Mouse (Mus musculus): ENCODE results near the gene Lmbrd2. TPM values are rescaled to one million over a fixed set of nuclear protein-coding genes. Genes with fewer than 3 reads are reported as not detected.
"Not testable (repeated sequence)": the region's sequence is repeated elsewhere in the genome, so short reads cannot be mapped to it uniquely, and the experiment has no call there.

The Lmbrd2 gene
- polyA plus RNA-seq, 1 experiment from 2014 or later = 2.0 TPM

DNA sequence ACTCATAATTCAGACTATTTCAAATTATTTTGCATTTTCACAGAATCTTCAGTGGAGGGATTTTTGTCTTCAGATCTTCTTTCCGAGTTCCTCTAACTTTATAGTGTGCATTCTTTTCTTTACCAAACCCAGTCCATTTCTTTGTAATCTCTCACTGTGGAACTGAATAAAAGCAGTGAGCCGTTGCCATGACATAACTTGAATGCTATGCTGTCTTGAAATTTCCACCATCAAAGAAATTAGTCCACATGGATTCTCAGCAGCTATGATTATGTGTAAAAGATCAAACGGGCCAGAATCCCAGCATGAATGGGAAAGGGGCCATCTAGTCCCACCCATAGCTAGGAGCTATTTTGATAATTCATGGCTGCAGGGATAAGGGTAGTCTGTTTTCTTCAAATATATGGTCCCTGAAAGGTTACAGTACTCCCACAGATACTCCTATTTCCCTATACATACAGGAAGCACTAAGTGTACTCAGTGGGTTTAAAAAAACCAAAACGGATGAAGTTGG is 22.3 kb downstream of the Lmbrd2 start:
- no peak overlapping the region for H3K27ac ChIP-seq
- H3K9me3 ChIP-seq (replicated peaks) = no peaks in the 10 kb centered on the region
- no peak for DNase-seq (ENCODE audit: low spot score)
- WGBS = 89% methylated on average over 4 of the region's 4 CpGs
- H3K4me1 ChIP-seq = no peaks in the 10 kb centered on the region
- H3K36me3 ChIP-seq = peaks cover 33% of the 10 kb centered on the region
- H3K27me3 ChIP-seq (ENCODE audit: low read depth, poor library complexity, severe bottlenecking) = no peaks in the 10 kb centered on the region
- no peak overlapping the region for H3K4me3 ChIP-seq

DNA sequence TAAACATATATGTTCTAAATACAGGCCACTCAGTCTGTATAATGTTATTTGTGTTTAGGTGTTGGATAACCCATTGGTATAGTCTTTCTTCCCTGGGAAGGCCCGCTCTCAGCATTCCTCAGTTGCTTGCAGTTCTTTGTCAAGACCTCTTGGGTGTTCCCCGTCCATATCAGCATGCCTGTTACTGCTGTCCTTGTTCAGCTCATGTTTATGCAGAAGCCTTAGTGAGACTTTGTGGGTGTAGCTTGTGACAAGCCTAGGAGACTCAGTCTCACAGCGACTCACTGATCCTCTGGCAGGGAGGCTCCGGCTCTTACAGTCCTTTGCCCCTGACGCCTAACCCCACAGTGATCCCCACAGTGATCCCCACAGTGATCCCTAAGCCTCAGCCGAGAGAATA is 23.8 kb downstream of the Lmbrd2 start:
- H3K4me3 ChIP-seq = no peak overlapping the region
- no peak overlapping the region for H3K27ac ChIP-seq
- H3K4me1 ChIP-seq = no peaks in the 10 kb centered on the region
- 77% methylated on average over 6 of the region's 6 CpGs for WGBS
- no peaks in the 10 kb centered on the region for H3K9me3 ChIP-seq (replicated peaks)
- peaks cover 44% of the 10 kb centered on the region for H3K36me3 ChIP-seq
- H3K27me3 ChIP-seq (ENCODE audit: low read depth, poor library complexity, severe bottlenecking) = no peaks in the 10 kb centered on the region
- DNase-seq (ENCODE audit: low spot score) = no peak

GRCm38 (mm10) chr15:9177038-9177437 is 36.7 kb downstream of the Lmbrd2 start:
- Histone ChIP-seq H3K27me3 (ENCODE audit: low read depth, poor library complexity, severe bottlenecking) (no peaks in the 10 kb centered on the region), H3K9me3 (replicated peaks) (no peaks in the 10 kb centered on the region), H3K27ac (no peak overlapping the region), H3K4me1 (no peaks in the 10 kb centered on the region), H3K36me3 (peaks cover 53% of the 10 kb centered on the region), H3K4me3 (no peak overlapping the region)
- no peak for DNase-seq (ENCODE audit: low spot score)
- 99% methylated on average over 3 of the region's 3 CpGs for WGBS

DNA sequence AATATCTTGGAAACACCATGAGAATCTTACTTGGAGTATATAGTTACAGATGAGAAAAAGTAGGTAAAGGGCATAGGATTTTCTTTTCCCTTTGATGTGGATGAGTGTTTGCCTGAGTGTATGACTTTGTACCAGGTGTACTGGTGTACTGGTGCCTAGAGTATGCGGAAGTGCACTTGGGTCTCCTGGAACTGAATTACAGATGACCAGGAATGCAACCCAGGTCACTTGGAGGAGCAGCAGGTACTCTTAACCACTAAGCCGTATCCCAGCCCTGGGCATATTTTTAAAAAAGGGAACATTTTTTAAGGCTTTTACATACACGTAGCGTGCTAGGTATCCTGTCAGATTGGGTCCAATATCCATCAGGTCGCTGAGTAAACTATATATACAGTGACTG is 43.6 kb downstream of the Lmbrd2 start:
- Histone ChIP-seq H3K27ac (no peak overlapping the region), H3K4me3 (no peak overlapping the region), H3K4me1 (no peaks in the 10 kb centered on the region), H3K36me3 (peaks cover 55% of the 10 kb centered on the region), H3K27me3 (ENCODE audit: low read depth, poor library complexity, severe bottlenecking) (no peaks in the 10 kb centered on the region), H3K9me3 (replicated peaks) (no peaks in the 10 kb centered on the region)
- DNase-seq (ENCODE audit: low spot score) = no peak
- WGBS = 94% methylated on average over 5 of the region's 5 CpGs

GRCm38 (mm10) chr15:9189796-9190195 is 49.4 kb downstream of the Lmbrd2 start:
- WGBS = 85% methylated on average over 2 of the region's 2 CpGs
- H3K4me3 ChIP-seq = no peak overlapping the region
- H3K9me3 ChIP-seq (replicated peaks) = no peaks in the 10 kb centered on the region
- no peak overlapping the region for H3K27ac ChIP-seq
- H3K27me3 ChIP-seq (ENCODE audit: low read depth, poor library complexity, severe bottlenecking) = no peaks in the 10 kb centered on the region
- peaks cover 48% of the 10 kb centered on the region for H3K36me3 ChIP-seq
- DNase-seq (ENCODE audit: low spot score) = no peak
- no peaks in the 10 kb centered on the region for H3K4me1 ChIP-seq

- not testable (repeated sequence) for H3K27ac ChIP-seq; H3K4me1 ChIP-seq; H3K4me3 ChIP-seq; H3K9me3 ChIP-seq (replicated peaks); H3K27me3 ChIP-seq (ENCODE audit: low read depth, poor library complexity, severe bottlenecking); DNase-seq (ENCODE audit: low spot score)
- peaks cover 46% of the 10 kb centered on the region for H3K36me3 ChIP-seq
Measured at GRCm38 (mm10) chr15:9192685-9193084, 52.3 kb downstream of the Lmbrd2 start.

GRCm38 (mm10) chr15:9198421-9198820 is 58.1 kb downstream of the Lmbrd2 start:
- Histone ChIP-seq H3K27ac (no peak overlapping the region), H3K4me1 (no peaks in the 10 kb centered on the region), H3K4me3 (no peak overlapping the region), H3K36me3 (peaks cover 16% of the 10 kb centered on the region), H3K9me3 (replicated peaks) (no peaks in the 10 kb centered on the region), H3K27me3 (ENCODE audit: low read depth, poor library complexity, severe bottlenecking) (no peaks in the 10 kb centered on the region)
- DNase-seq (ENCODE audit: low spot score) = no peak
- 63% methylated on average over 6 of the region's 6 CpGs for WGBS

- no peak overlapping the region for H3K27ac ChIP-seq
- H3K36me3 ChIP-seq = no peaks in the 10 kb centered on the region
- H3K4me1 ChIP-seq = no peaks in the 10 kb centered on the region
- no peak overlapping the region for H3K4me3 ChIP-seq
- no peak for DNase-seq (ENCODE audit: low spot score)
- H3K9me3 ChIP-seq (replicated peaks) = no peaks in the 10 kb centered on the region
- H3K27me3 ChIP-seq (ENCODE audit: low read depth, poor library complexity, severe bottlenecking) = no peaks in the 10 kb centered on the region
Measured at GRCm38 (mm10) chr15:9211891-9212290, 71.5 kb downstream of the Lmbrd2 start.

- not testable (repeated sequence) for H3K4me3 ChIP-seq; H3K4me1 ChIP-seq; H3K36me3 ChIP-seq; DNase-seq (ENCODE audit: low spot score); H3K27me3 ChIP-seq (ENCODE audit: low read depth, poor library complexity, severe bottlenecking); H3K27ac ChIP-seq; H3K9me3 ChIP-seq (replicated peaks)
- WGBS = 75% methylated on average over 3 of the region's 3 CpGs
Measured at GRCm38 (mm10) chr15:9213026-9213425, 72.7 kb downstream of the Lmbrd2 start.

GRCm38 (mm10) chr15:9213431-9213830 is 73.1 kb downstream of the Lmbrd2 start:
- H3K9me3 ChIP-seq (replicated peaks); H3K4me1 ChIP-seq: not testable (repeated sequence)
- WGBS = 91% methylated on average over 7 of the region's 7 CpGs

DNA sequence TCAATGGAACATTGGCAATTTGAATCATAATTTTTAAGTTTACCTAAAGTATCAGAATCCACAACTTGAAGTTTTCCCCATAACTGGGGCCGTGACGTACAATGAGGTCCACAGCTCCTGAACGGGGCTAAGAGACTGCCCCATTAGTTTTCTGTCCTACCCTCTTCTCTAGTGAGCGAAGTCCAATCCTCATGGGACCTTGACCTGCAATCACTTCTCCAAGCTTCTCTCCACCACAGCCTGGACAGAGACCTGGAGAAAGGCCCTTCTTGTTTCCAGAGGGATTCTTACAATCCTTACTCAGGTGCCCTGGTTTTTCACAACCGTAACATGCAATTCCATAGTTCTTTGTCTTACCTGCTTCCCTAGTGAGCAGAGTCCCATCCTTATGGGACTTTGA is 76.1 kb downstream of the Lmbrd2 start:
- Histone ChIP-seq H3K36me3 (no peaks in the 10 kb centered on the region), H3K27me3 (ENCODE audit: low read depth, poor library complexity, severe bottlenecking) (no peaks in the 10 kb centered on the region), H3K4me1 (no peaks in the 10 kb centered on the region), H3K4me3 (no peak overlapping the region), H3K9me3 (replicated peaks) (no peaks in the 10 kb centered on the region), H3K27ac (no peak overlapping the region)
- DNase-seq (ENCODE audit: low spot score) = no peak
- WGBS = 96% methylated on average over 5 of the region's 5 CpGs

More at GRCm38 (mm10) chr15:9213431-9213830, 73.1 kb downstream of the Lmbrd2 start:
- H3K4me3 ChIP-seq; H3K27me3 ChIP-seq (ENCODE audit: low read depth, poor library complexity, severe bottlenecking); H3K36me3 ChIP-seq; H3K27ac ChIP-seq; DNase-seq (ENCODE audit: low spot score): not testable (repeated sequence)

DNA sequence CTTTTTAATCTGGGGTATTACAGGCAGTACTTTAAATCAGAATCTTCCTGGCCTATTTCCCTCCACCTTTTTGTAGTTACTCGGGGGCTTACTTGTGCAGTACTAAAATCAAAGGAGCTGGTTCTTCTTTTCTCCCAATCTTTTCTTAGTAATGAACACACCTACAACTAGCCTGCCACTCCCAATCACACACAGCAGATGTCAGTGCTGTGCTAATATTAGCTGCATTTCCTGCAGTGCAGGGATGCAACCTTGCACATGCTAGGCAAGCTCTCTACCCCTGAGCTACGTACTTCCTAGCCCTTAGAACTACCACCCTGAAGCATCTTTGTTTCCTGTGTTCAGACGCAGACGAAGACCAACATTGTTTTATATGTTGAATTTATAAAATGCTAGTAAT is 90.6 kb downstream of the Lmbrd2 start:
- H3K27me3 ChIP-seq (ENCODE audit: low read depth, poor library complexity, severe bottlenecking); H3K4me1 ChIP-seq; H3K4me3 ChIP-seq; DNase-seq (ENCODE audit: low spot score); H3K27ac ChIP-seq; H3K36me3 ChIP-seq; H3K9me3 ChIP-seq (replicated peaks): not testable (repeated sequence)
- WGBS = 84% methylated on average over 4 of the region's 4 CpGs

DNA sequence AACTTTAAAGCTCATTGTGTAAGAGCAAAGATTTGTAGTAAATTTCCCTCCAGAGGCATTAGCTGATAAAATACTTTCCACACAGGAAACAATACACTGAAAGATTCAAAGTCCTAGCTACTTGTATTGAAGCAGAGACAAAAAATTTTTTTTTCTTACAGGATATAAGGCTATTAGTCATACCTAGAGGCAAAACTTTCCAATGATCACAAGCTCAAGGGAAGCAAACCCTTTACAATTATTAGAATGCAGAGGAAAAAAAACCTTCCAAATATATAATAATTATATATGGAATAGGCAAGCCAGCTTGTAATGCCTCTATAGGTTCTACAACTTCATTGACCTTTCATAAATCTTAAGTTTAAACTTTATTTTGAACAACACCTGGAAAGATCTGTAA is 106.0 kb downstream of the Lmbrd2 start:
- Histone ChIP-seq H3K4me1 (no peaks in the 10 kb centered on the region), H3K4me3 (no peak overlapping the region), H3K27me3 (ENCODE audit: low read depth, poor library complexity, severe bottlenecking) (no peaks in the 10 kb centered on the region), H3K27ac (no peak overlapping the region), H3K36me3 (no peaks in the 10 kb centered on the region), H3K9me3 (replicated peaks) (no peaks in the 10 kb centered on the region)
- DNase-seq (ENCODE audit: low spot score) = no peak
